Mouse (Mus musculus): Measurements from ENCODE around the gene Olfr223. TPM values are rescaled to one million over a fixed set of nuclear protein-coding genes. Genes with fewer than 3 reads are reported as not detected.
"Not testable (repeated sequence)": the region's sequence is repeated elsewhere in the genome, so short reads cannot be mapped to it uniquely, and the experiment has no call there.

The Olfr223 gene
- polyA plus RNA-seq, 1 experiment: not detected

DNA sequence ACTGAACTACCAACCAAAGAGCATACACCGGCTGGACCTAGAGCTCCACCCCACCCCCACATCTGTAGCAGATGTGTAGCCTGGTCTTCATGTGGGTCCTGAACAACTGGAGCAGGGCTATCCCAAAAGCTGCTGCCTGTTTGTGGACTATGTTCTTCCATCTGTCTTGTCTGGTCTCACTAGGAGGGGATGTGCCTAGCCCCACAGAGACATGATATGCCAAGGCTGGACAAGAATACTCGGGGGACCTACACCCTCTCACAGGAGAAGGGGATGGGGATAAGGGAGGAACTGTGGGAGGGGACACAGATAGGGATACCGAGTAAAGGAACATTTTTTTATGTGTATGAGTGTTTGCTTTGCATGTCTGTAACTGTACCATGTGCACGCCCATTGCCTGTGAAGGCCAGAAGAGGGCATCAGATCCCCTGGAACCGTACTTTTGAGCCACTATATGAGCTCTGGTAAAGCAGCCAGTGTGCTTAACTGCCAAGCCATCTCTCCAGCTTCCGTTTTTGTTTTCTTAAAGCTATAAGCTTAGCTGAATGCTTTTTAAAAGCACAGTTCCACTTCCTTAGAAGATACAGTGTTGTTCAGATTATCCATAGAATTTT is 31.0 kb upstream of the Olfr223 start:
- H3K36me3 ChIP-seq (ENCODE audit: control insufficient read depth, insufficient read depth, low read length): no peaks in the 10 kb centered on the region
- 26% methylated on average over 6 of the region's 6 CpGs for WGBS
- H3K4me1 ChIP-seq (ENCODE audit: control insufficient read depth, insufficient read depth, insufficient read length): no peaks in the 10 kb centered on the region
- no peak overlapping the region for H3K4me3 ChIP-seq (ENCODE audit: extremely low read depth, insufficient read depth, insufficient read length)
- DNase-seq (ENCODE audit: low read depth in 1 of 2, low spot score in 2 of 2): peak; percentile 39 to 44
- no peaks in the 10 kb centered on the region for H3K27me3 ChIP-seq (ENCODE audit: control insufficient read depth, insufficient read depth, low read length)
- TF ChIP-seq CTCF (IDR thresholded peaks at IDR 0.05; ENCODE audit: extremely low read depth, insufficient read depth, insufficient read length, insufficient replicate concordance) (peak; percentile 67; the same call in 1 of the 2 replicates), POLR2A (IDR thresholded peaks at IDR 0.05; ENCODE audit: low read depth, low read length) (no peak)
- H3K27ac ChIP-seq (ENCODE audit: insufficient read depth, low read length): no peak overlapping the region

DNA sequence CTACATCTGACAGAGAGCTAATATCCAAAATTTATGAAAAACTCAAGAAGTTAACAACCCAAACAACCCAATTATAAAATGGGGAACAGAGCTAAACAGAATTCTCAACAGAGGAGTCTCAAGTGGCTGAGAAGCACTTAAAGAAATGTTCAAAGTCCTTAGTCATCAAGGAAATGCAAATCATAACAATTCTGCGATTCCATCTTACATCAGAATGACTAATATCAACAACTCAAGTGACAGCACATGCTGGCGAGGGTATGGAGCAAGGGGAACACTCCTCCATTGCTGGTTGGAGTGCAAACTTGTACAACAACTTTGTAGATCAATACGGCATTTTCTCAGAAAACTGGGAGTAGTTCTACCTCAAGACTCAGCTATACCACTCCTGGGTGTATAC is 29.1 kb upstream of the Olfr223 start:
- Histone ChIP-seq H3K27ac (ENCODE audit: insufficient read depth, low read length) (no peak overlapping the region), H3K4me1 (ENCODE audit: control insufficient read depth, insufficient read depth, insufficient read length) (no peaks in the 10 kb centered on the region), H3K4me3 (ENCODE audit: extremely low read depth, insufficient read depth, insufficient read length) (no peak overlapping the region), H3K36me3 (ENCODE audit: control insufficient read depth, insufficient read depth, low read length) (no peaks in the 10 kb centered on the region), H3K27me3 (ENCODE audit: control insufficient read depth, insufficient read depth, low read length) (no peaks in the 10 kb centered on the region)
- TF ChIP-seq CTCF (IDR thresholded peaks at IDR 0.05; ENCODE audit: extremely low read depth, insufficient read depth, insufficient read length, insufficient replicate concordance): no peak
- no peak for TF ChIP-seq POLR2A (IDR thresholded peaks at IDR 0.05; ENCODE audit: low read depth, low read length)
- DNase-seq (ENCODE audit: low read depth in 1 of 2, low spot score in 2 of 2): no peak
- 73% methylated on average over 3 of the region's 3 CpGs for WGBS

DNA sequence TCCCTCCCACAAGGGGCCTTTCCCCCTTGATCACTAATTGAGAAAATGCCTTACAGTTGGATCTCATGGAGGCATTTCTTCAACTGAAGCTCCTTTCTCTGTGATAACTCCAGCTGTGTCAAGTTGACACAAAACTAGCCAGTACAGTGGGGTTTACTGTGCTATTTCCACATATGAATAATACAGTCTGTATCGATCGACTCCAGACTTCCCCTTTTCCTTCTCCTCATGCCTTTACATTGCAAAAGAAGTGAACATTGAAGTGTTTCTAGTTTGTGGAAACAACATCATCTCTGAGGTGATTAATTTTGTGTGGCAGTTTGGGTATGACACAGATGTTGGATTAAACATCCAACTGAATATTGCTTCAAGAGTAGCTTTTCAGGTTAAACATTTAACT is 23.9 kb upstream of the Olfr223 start:
- H3K4me1 ChIP-seq (ENCODE audit: control insufficient read depth, insufficient read depth, insufficient read length); H3K27ac ChIP-seq (ENCODE audit: insufficient read depth, low read length); H3K36me3 ChIP-seq (ENCODE audit: control insufficient read depth, insufficient read depth, low read length); H3K27me3 ChIP-seq (ENCODE audit: control insufficient read depth, insufficient read depth, low read length); H3K4me3 ChIP-seq (ENCODE audit: extremely low read depth, insufficient read depth, insufficient read length); DNase-seq (ENCODE audit: low read depth in 1 of 2, low spot score in 2 of 2): not testable (repeated sequence)
- 47% methylated on average over 2 of the region's 2 CpGs for WGBS

DNA sequence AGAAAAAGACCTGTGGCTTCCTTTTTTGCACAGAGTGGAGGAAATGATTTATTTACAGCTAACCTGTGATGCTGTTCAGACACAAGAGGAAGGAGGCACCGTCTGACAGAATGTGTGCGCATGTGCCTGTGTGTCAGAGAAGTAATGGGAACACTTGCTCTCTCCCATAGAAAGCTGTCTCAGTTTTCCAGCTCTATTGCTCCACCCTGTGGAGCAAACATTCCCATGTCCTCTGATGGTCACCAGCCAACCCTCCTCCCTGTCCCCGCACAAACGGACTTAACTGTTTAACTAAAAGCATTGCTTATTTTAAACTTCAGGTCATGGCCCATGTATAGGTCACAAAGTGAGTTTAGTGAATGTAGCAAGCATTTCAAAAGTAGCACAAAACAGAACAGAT is 21.0 kb upstream of the Olfr223 start:
- WGBS: 56% methylated on average over 4 of the region's 4 CpGs
- no peak for DNase-seq (ENCODE audit: low read depth in 1 of 2, low spot score in 2 of 2)
- Histone ChIP-seq H3K27ac (ENCODE audit: insufficient read depth, low read length) (no peak overlapping the region), H3K4me1 (ENCODE audit: control insufficient read depth, insufficient read depth, insufficient read length) (no peaks in the 10 kb centered on the region), H3K36me3 (ENCODE audit: control insufficient read depth, insufficient read depth, low read length) (no peaks in the 10 kb centered on the region), H3K27me3 (ENCODE audit: control insufficient read depth, insufficient read depth, low read length) (no peaks in the 10 kb centered on the region), H3K4me3 (ENCODE audit: extremely low read depth, insufficient read depth, insufficient read length) (no peak overlapping the region)
- no peak for TF ChIP-seq POLR2A (IDR thresholded peaks at IDR 0.05; ENCODE audit: low read depth, low read length)
- TF ChIP-seq CTCF (IDR thresholded peaks at IDR 0.05; ENCODE audit: extremely low read depth, insufficient read depth, insufficient read length, insufficient replicate concordance): no peak

DNA sequence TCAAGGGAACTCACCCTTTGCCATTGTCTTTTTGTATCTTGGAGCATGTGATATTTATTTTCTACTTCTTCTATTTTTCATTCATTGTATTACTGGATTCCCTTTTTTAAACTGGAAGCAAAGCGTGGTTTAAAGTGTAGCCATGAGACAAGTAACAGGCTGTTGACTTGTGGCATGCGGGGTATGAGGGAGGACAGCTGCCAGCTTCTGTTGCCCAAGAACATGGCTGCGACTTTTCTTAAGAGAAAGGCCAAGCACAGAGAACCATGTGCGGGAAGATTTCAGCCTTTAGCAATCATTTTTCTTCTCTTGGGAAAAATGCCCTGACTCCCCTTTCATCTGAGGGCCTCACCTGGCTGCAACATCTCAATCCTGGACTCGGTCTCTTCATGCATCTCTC is 18.6 kb upstream of the Olfr223 start:
- WGBS: 82% methylated on average over 5 of the region's 5 CpGs
- Histone ChIP-seq H3K4me3 (ENCODE audit: extremely low read depth, insufficient read depth, insufficient read length) (no peak overlapping the region), H3K27me3 (ENCODE audit: control insufficient read depth, insufficient read depth, low read length) (no peaks in the 10 kb centered on the region), H3K36me3 (ENCODE audit: control insufficient read depth, insufficient read depth, low read length) (no peaks in the 10 kb centered on the region), H3K4me1 (ENCODE audit: control insufficient read depth, insufficient read depth, insufficient read length) (no peaks in the 10 kb centered on the region), H3K27ac (ENCODE audit: insufficient read depth, low read length) (no peak overlapping the region)
- no peak for DNase-seq (ENCODE audit: low read depth in 1 of 2, low spot score in 2 of 2)
- TF ChIP-seq CTCF (IDR thresholded peaks at IDR 0.05; ENCODE audit: extremely low read depth, insufficient read depth, insufficient read length, insufficient replicate concordance): no peak
- no peak for TF ChIP-seq POLR2A (IDR thresholded peaks at IDR 0.05; ENCODE audit: low read depth, low read length)

DNA sequence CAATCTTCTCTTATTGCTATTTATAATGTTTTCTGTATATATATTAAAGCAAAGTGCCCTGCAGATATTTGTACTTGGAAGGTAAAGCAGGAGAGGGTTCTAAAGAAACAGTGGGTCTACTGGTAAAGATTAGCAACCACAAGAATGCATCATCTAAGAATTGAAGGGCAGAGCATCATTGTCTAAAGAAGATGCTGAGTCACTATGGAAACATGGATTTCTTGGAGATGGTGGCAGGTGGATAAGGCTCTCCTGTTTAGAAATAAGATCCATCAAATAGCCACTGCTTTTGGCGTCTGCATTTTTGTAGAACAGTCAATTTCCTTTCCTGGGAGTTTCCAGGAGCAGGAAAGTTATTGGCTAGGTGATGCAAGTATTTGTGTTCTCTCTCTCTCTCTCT is 9.2 kb upstream of the Olfr223 start:
- WGBS: 48% methylated on average over 1 of the region's 1 CpGs
- Histone ChIP-seq H3K27ac (ENCODE audit: insufficient read depth, low read length) (no peak overlapping the region), H3K27me3 (ENCODE audit: control insufficient read depth, insufficient read depth, low read length) (no peaks in the 10 kb centered on the region), H3K36me3 (ENCODE audit: control insufficient read depth, insufficient read depth, low read length) (no peaks in the 10 kb centered on the region), H3K4me3 (ENCODE audit: extremely low read depth, insufficient read depth, insufficient read length) (no peak overlapping the region), H3K4me1 (ENCODE audit: control insufficient read depth, insufficient read depth, insufficient read length) (no peaks in the 10 kb centered on the region)
- no peak for TF ChIP-seq POLR2A (IDR thresholded peaks at IDR 0.05; ENCODE audit: low read depth, low read length)
- TF ChIP-seq CTCF (IDR thresholded peaks at IDR 0.05; ENCODE audit: extremely low read depth, insufficient read depth, insufficient read length, insufficient replicate concordance): no peak
- DNase-seq (ENCODE audit: low read depth in 1 of 2, low spot score in 2 of 2): no peak

DNA sequence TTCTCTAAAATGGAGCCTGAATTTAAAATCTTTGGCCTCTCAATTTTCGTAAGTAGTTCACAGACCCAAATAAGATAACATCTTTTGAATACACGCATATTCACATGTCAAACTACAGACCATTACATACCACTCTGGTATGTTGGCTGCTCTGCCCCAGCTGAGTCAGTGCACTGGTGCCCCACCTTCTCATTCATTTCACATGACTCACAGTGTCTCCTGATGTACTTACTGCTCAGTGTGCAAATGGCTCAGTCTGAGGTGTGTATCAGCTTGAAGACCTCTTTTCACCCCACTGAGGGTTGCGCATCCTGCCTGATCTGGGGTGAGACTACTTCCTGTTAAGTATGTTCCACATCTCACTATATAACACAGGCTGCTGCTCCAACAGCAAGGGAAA is 7.8 kb upstream of the Olfr223 start:
- H3K4me3 ChIP-seq (ENCODE audit: extremely low read depth, insufficient read depth, insufficient read length): no peak overlapping the region
- no peak for TF ChIP-seq POLR2A (IDR thresholded peaks at IDR 0.05; ENCODE audit: low read depth, low read length)
- TF ChIP-seq CTCF (IDR thresholded peaks at IDR 0.05; ENCODE audit: extremely low read depth, insufficient read depth, insufficient read length, insufficient replicate concordance): no peak
- no peaks in the 10 kb centered on the region for H3K36me3 ChIP-seq (ENCODE audit: control insufficient read depth, insufficient read depth, low read length)
- H3K27ac ChIP-seq (ENCODE audit: insufficient read depth, low read length): no peak overlapping the region
- DNase-seq (ENCODE audit: low read depth in 1 of 2, low spot score in 2 of 2): no peak
- no peaks in the 10 kb centered on the region for H3K4me1 ChIP-seq (ENCODE audit: control insufficient read depth, insufficient read depth, insufficient read length)
- 75% methylated on average over 3 of the region's 3 CpGs for WGBS
- H3K27me3 ChIP-seq (ENCODE audit: control insufficient read depth, insufficient read depth, low read length): no peaks in the 10 kb centered on the region

Measured in spleen, adult 2 months (tissue).